Mouse (Mus musculus): ENCODE data around the gene Syap1.
"Not testable (repeated sequence)": the region's sequence is repeated elsewhere in the genome, so short reads cannot be mapped to it uniquely, and the experiment has no call there.

Syap1 gene

GRCm38 (mm10) chrX:162887931-162888511 lies at the start of gene Syap1:
Gene Syap1 (minus strand): TSS chrX:162888447.
- peak; percentile 60 for DNase-seq (ENCODE audit: low spot score)

- no peak for DNase-seq (ENCODE audit: low spot score)
Measured at GRCm38 (mm10) chrX:162931467-162931866, 43.2 kb upstream of the Syap1 start.

GRCm38 (mm10) chrX:162921487-162922125 lies 33.4 kb upstream of the Syap1 start:
- no peak for DNase-seq (ENCODE audit: low spot score)

GRCm38 (mm10) chrX:162915697-162916096 lies 27.4 kb upstream of the Syap1 start:
- DNase-seq (ENCODE audit: low spot score): peak; percentile 21

- DNase-seq (ENCODE audit: low spot score): no peak
Measured at GRCm38 (mm10) chrX:162913651-162914050, 25.4 kb upstream of the Syap1 start.

- DNase-seq (ENCODE audit: low spot score): no peak
Measured at GRCm38 (mm10) chrX:162907554-162907953, 19.3 kb upstream of the Syap1 start.

- DNase-seq (ENCODE audit: low spot score): peak; percentile 5
Measured at GRCm38 (mm10) chrX:162902040-162902734, 13.9 kb upstream of the Syap1 start.

GRCm38 (mm10) chrX:162901371-162902039 lies 13.3 kb upstream of the Syap1 start:
- peak; percentile 27 for DNase-seq (ENCODE audit: low spot score)

GRCm38 (mm10) chrX:162900938-162901337 lies 12.7 kb upstream of the Syap1 start, which contains the start of gene Ctps2:
Gene Ctps2 (plus strand): TSS chrX:162901238.
- DNase-seq (ENCODE audit: low spot score): no peak

- DNase-seq (ENCODE audit: low spot score): not testable (repeated sequence)
Measured at GRCm38 (mm10) chrX:162888575-162889223, 452 bp upstream of the Syap1 start.

- DNase-seq (ENCODE audit: low spot score): no peak
Measured at GRCm38 (mm10) chrX:162878236-162878635, 10.0 kb downstream of the Syap1 start.

- no peak for DNase-seq (ENCODE audit: low spot score)
Measured at GRCm38 (mm10) chrX:162873761-162874160, 14.5 kb downstream of the Syap1 start.

GRCm38 (mm10) chrX:162871734-162872517 lies 16.3 kb downstream of the Syap1 start:
- peak; percentile 28 for DNase-seq (ENCODE audit: low spot score)

GRCm38 (mm10) chrX:162868294-162868965 lies 19.8 kb downstream of the Syap1 start:
- no peak for DNase-seq (ENCODE audit: low spot score)

GRCm38 (mm10) chrX:162848682-162849081 lies 39.6 kb downstream of the Syap1 start:
- DNase-seq (ENCODE audit: low spot score): no peak

GRCm38 (mm10) chrX:162845531-162845930 lies 42.7 kb downstream of the Syap1 start:
- DNase-seq (ENCODE audit: low spot score): no peak

GRCm38 (mm10) chrX:162844447-162845100 lies 43.7 kb downstream of the Syap1 start:
- no peak for DNase-seq (ENCODE audit: low spot score)

GRCm38 (mm10) chrX:162832101-162832500 lies 56.1 kb downstream of the Syap1 start:
- no peak for DNase-seq (ENCODE audit: low spot score)

GRCm38 (mm10) chrX:162831542-162831941 lies 56.7 kb downstream of the Syap1 start:
- DNase-seq (ENCODE audit: low spot score): no peak

- DNase-seq (ENCODE audit: low spot score): no peak
Measured at GRCm38 (mm10) chrX:162831036-162831435, 57.2 kb downstream of the Syap1 start.

All from ovary, postnatal 14 days (tissue).